In genomic region chr5:98854627-98855564, GRCm38 (mm10) we compare ENCODE assay signal across 8 mouse cellular contexts. TPM values are rescaled to one million over a fixed set of nuclear protein-coding genes. Genes with fewer than 3 reads are reported as not detected.
DNase-seq lines count a peak whose midpoint lies in the region; ATAC-seq lines count a peak whose summit lies in the region.

No protein-coding gene starts in this region.

- ATAC-seq in heart, embryonic 16.5 days (replicated peaks; ENCODE audit: extremely low read depth, insufficient read depth, low FRiP score): peak; percentile 32
- ATAC-seq in CD4-positive, CD25-positive, alpha-beta regulatory T cell, adult 4 months: no peak

- H3K9me3 ChIP-seq in heart, embryonic 16.5 days (replicated peaks; ENCODE audit: control insufficient read depth, low read length): no peaks in the 10 kb centered on the region

- no peaks in the 10 kb centered on the region for H3K36me3 ChIP-seq in heart, embryonic 16.5 days (ENCODE audit: control insufficient read depth, insufficient read depth)

- H3K4me2 ChIP-seq in heart, embryonic 16.5 days (ENCODE audit: low read depth, low read length): peak overlapping the region; percentile 85

- H3K4me3 ChIP-seq in heart, embryonic 16.5 days (ENCODE audit: low read length): peak overlapping the region; percentile 66

- under 1% methylated on average over 70 of the region's 75 CpGs for WGBS in heart, embryonic 16.5 days

- H3K9ac ChIP-seq in heart, embryonic 16.5 days (ENCODE audit: low read length): peak overlapping the region; percentile 65

- peaks cover 7% of the 10 kb centered on the region for H3K4me1 ChIP-seq in heart, embryonic 16.5 days (ENCODE audit: control insufficient read depth, insufficient read depth, low read length)

- peaks cover 49% of the 10 kb centered on the region for H3K27me3 ChIP-seq in heart, embryonic 16.5 days (ENCODE audit: control insufficient read depth, insufficient read depth, low read length)

- intact Hi-C loops in left cerebral cortex, postnatal 14 days (cut with DNase I): no loop called here

- peak; percentile 20 to 30 for DNase-seq in left cerebral cortex, adult 18-20 months (ENCODE audit: low spot score in 2 of 2)
- DNase-seq in left cerebral cortex, adult 8-10 months (ENCODE audit: low spot score in 2 of 2): no peak
- DNase-seq in embryo, embryonic 10 days (ENCODE audit: low spot score): peak; percentile 52
- DNase-seq in left cerebral cortex, postnatal 14 days (ENCODE audit: low spot score in 2 of 2): peak; percentile 17 to 26
- DNase-seq in mesoderm, embryonic 11.5 days (ENCODE audit: low read depth, low spot score): peak; percentile 31
- DNase-seq in urinary bladder, postnatal 36 days (ENCODE audit: low spot score in 2 of 2): peak; percentile 53 to 54

- H3K27ac ChIP-seq in heart, embryonic 16.5 days (ENCODE audit: low read length): no peak overlapping the region

RNA-seq across cellular contexts. Expression of gene Bmp3, which starts 0.7 kb away (rescaled TPM):
- total RNA-seq in left cerebral cortex, adult 18-20 months (2021): 10 to 100 TPM; 11.8 to 14.5 TPM
- 10 to 100 TPM; 10.5 to 15.3 (median 12.0) TPM for total RNA-seq in left cerebral cortex, adult 8-10 months (2022)
- polyA plus RNA-seq in heart, embryonic 16.5 days (2015; fragmentation: Nextera tagmentation; extraction: Ambion mirVana): 0.74 and 0.99 TPM in 2 replicates
- 10 to 100 TPM; 11.8 to 14.6 TPM for total RNA-seq in left cerebral cortex, postnatal 14 days (2021)
- polyA plus RNA-seq in CD4-positive, CD25-positive, alpha-beta regulatory T cell, adult 4 months (2017; shearing (Covaris generic)): under 1 TPM in 1 of 2 experiments, not detected in 1; 0.27 TPM

Comparison
In these comparisons a context has a peak if more than half of its experiments do, and no peak if none do; other contexts are left out.
1. DNase-seq: peak in left cerebral cortex, adult 18-20 months (2 of 2), embryo, embryonic 10 days (single experiment), left cerebral cortex, postnatal 14 days (2 of 2), mesoderm, embryonic 11.5 days (single experiment) and urinary bladder, postnatal 36 days (2 of 2); none in left cerebral cortex, adult 8-10 months (0 of 2).